Mouse (Mus musculus) stomach, postnatal 0 days (tissue): ENCODE measurements around the gene Irf2bpl. TPM values are rescaled to one million over a fixed set of nuclear protein-coding genes. Genes with fewer than 3 reads are reported as not detected.

Source experiments
- ATAC-seq: fragments of 200-750 bp; cut with Nextera tagmentation; 2 replicates; pipeline ENCODE4 v1.8.0; 2017; ENCODE audit not compliant: low FRiP score, low TSS enrichment
- DNase-seq: peaks from one replicate; pipeline ENCODE4 v3.0.0-alpha.2; 2016; ENCODE audit warnings: low spot score
- H3K27ac ChIP-seq: fragments of 300-500 bp; sonication (generic); replicated peaks from 2 replicates; pipeline ENCODE4 v1.5.1; 2014; ENCODE audit warnings: mild to moderate bottlenecking, control low read depth
- H3K27me3 ChIP-seq: fragments of 300-500 bp; sonication (generic); 2 replicates; pipeline ENCODE4 v1.6.1; 2014; ENCODE audit warnings: low read length; ENCODE audit not compliant: control insufficient read depth, insufficient read depth
- H3K36me3 ChIP-seq: fragments of 300-500 bp; sonication (generic); 2 replicates; pipeline ENCODE4 v1.6.1; 2014; ENCODE audit warnings: low read length, mixed read lengths; ENCODE audit not compliant: control insufficient read depth, insufficient read depth
- H3K4me1 ChIP-seq: fragments of 300-500 bp; sonication (generic); replicated peaks from 2 replicates; pipeline ENCODE4 v1.6.1; 2014; ENCODE audit warnings: antibody characterized with exemption; ENCODE audit not compliant: control insufficient read depth, insufficient read depth
- H3K4me2 ChIP-seq: fragments of 300-500 bp; sonication (generic); replicated peaks from 2 replicates; pipeline ENCODE4 v1.6.1; 2014; ENCODE audit warnings: low read depth, mild to moderate bottlenecking, control low read depth, moderate library complexity
- H3K4me3 ChIP-seq: fragments of 300-500 bp; sonication (generic); 2 replicates; pipeline ENCODE4 v1.5.1; 2014; ENCODE audit warnings: low read depth, low read length, control low read depth
- H3K9ac ChIP-seq: fragments of 300-500 bp; sonication (generic); 2 replicates; pipeline ENCODE4 v1.6.1; 2014; ENCODE audit warnings: mild to moderate bottlenecking, low read length, control low read depth, mixed read lengths
- H3K9me3 ChIP-seq: fragments of 300-500 bp; sonication (generic); 2 replicates; pipeline ENCODE4 v1.6.1; 2016; ENCODE audit warnings: low read length; ENCODE audit not compliant: control insufficient read depth
- CTCF ChIP-seq: IDR thresholded peaks from 2 replicates; pipeline ENCODE4 v1.5.1; 2016; ENCODE audit warnings: antibody characterized with exemption, low read depth, mild to moderate bottlenecking, moderate library complexity
- EP300 ChIP-seq: optimal IDR thresholded peaks from 2 replicates; pipeline ENCODE3; 2016; ENCODE audit warnings: antibody characterized with exemption
- WGBS: fragments of 180-500 bp; shearing (Covaris S2); extraction: QIAGEN DNeasy Blood & Tissue Kit; methylation state at CpG from one replicate; pipeline ENCODE4 v1.1.7; 2014; 5-methylcytosine and 5-hydroxymethylcytosine counted together
- polyA plus RNA-seq: library from polyadenylated mRNA; unstranded; fragments of >200 nt; fragmentation: Nextera tagmentation; extraction: Ambion mirVana; gene quantifications from 2 replicates; pipeline ENCODE4 v1.2.1, GENCODE M21; 2015

Irf2bpl gene
- polyA plus RNA-seq, 1 experiment from 2014 or later: 19.1 TPM

GRCm38 (mm10) chr12:86840526-86840925 lies 44.1 kb downstream of the Irf2bpl start:
- no peak for ATAC-seq
- H3K4me1 ChIP-seq: peaks cover 10% of the 10 kb centered on the region
- 81% methylated on average over 4 of the region's 4 CpGs for WGBS

GRCm38 (mm10) chr12:86838181-86838580 lies 46.4 kb downstream of the Irf2bpl start:
- ATAC-seq: no peak
- H3K27ac ChIP-seq: peak overlapping the region; percentile 36; the same call in 1 of the 2 replicates
- no peak overlapping the region for H3K9ac ChIP-seq
- no peak for TF ChIP-seq CTCF
- no peak for TF ChIP-seq EP300
- H3K4me2 ChIP-seq: no peak overlapping the region
- H3K4me3 ChIP-seq: no peak overlapping the region
- DNase-seq: no peak
- no peaks in the 10 kb centered on the region for H3K36me3 ChIP-seq
- 47% methylated on average over 2 of the region's 2 CpGs for WGBS
- H3K27me3 ChIP-seq: no peaks in the 10 kb centered on the region
- peaks cover 14% of the 10 kb centered on the region for H3K4me1 ChIP-seq
- H3K9me3 ChIP-seq: no peaks in the 10 kb centered on the region

More at GRCm38 (mm10) chr12:86840526-86840925, 44.1 kb downstream of the Irf2bpl start:
- Histone ChIP-seq H3K27me3 (no peaks in the 10 kb centered on the region), H3K4me3 (no peak overlapping the region), H3K9ac (no peak overlapping the region), H3K4me2 (no peak overlapping the region), H3K27ac (no peak overlapping the region), H3K36me3 (no peaks in the 10 kb centered on the region), H3K9me3 (no peaks in the 10 kb centered on the region)
- no peak for DNase-seq
- TF ChIP-seq EP300: no peak
- TF ChIP-seq CTCF: no peak

GRCm38 (mm10) chr12:86836431-86837047 lies 48.1 kb downstream of the Irf2bpl start:
- ATAC-seq (peak; percentile 86), DNase-seq (peak; percentile 89)
- no peaks in the 10 kb centered on the region for H3K9me3 ChIP-seq
- H3K27ac ChIP-seq: peak overlapping the region; percentile 88
- H3K27me3 ChIP-seq: no peaks in the 10 kb centered on the region
- WGBS: 11% methylated on average over 23 of the region's 23 CpGs
- H3K4me2 ChIP-seq: peak overlapping the region; percentile 37
- no peaks in the 10 kb centered on the region for H3K36me3 ChIP-seq
- TF ChIP-seq EP300: no peak
- no peak for TF ChIP-seq CTCF
- H3K9ac ChIP-seq: no peak overlapping the region; the same call in 1 of the 2 replicates
- H3K4me1 ChIP-seq: peaks cover 16% of the 10 kb centered on the region
- peak overlapping the region; percentile 18; the same call in 1 of the 2 replicates for H3K4me3 ChIP-seq

GRCm38 (mm10) chr12:86835899-86836298 lies 48.7 kb downstream of the Irf2bpl start:
- 76% methylated on average over 3 of the region's 3 CpGs for WGBS
- Histone ChIP-seq H3K4me1 (peaks cover 16% of the 10 kb centered on the region), H3K36me3 (no peaks in the 10 kb centered on the region), H3K27me3 (no peaks in the 10 kb centered on the region), H3K27ac (peak overlapping the region; percentile 88), H3K4me2 (peak overlapping the region; percentile 37; the same call in 1 of the 2 replicates), H3K9me3 (no peaks in the 10 kb centered on the region), H3K4me3 (no peak overlapping the region), H3K9ac (no peak overlapping the region)
- no peak for ATAC-seq
- no peak for DNase-seq
- TF ChIP-seq CTCF (no peak), EP300 (no peak)

- H3K4me2 ChIP-seq: no peak overlapping the region
- WGBS: 68% methylated on average over 3 of the region's 3 CpGs
- no peak overlapping the region for H3K9ac ChIP-seq
- no peaks in the 10 kb centered on the region for H3K27me3 ChIP-seq
- ATAC-seq: no peak
- peak overlapping the region; percentile 72 for H3K27ac ChIP-seq
- DNase-seq: no peak
- TF ChIP-seq CTCF (no peak), EP300 (no peak)
- no peaks in the 10 kb centered on the region for H3K9me3 ChIP-seq
- no peak overlapping the region for H3K4me3 ChIP-seq
- no peaks in the 10 kb centered on the region for H3K36me3 ChIP-seq
- H3K4me1 ChIP-seq: peaks cover 16% of the 10 kb centered on the region
These were observed 50.2 kb downstream of the Irf2bpl start for GRCm38 (mm10) chr12:86834416-86834772.

- ATAC-seq: peak; percentile 95
- H3K27me3 ChIP-seq: no peaks in the 10 kb centered on the region
- H3K27ac ChIP-seq: peak overlapping the region; percentile 90
- no peaks in the 10 kb centered on the region for H3K36me3 ChIP-seq
- H3K9me3 ChIP-seq: no peaks in the 10 kb centered on the region
- H3K4me2 ChIP-seq: no peak overlapping the region
- peak; percentile 90 for DNase-seq
- peaks cover 15% of the 10 kb centered on the region for H3K4me1 ChIP-seq
- no peak; the same call in 1 of the 2 replicates for TF ChIP-seq CTCF
- peak; percentile 56 for TF ChIP-seq EP300
- WGBS: 21% methylated on average over 6 of the region's 6 CpGs
- peak overlapping the region; percentile 38; the same call in 1 of the 2 replicates for H3K9ac ChIP-seq
- H3K4me3 ChIP-seq: no peak overlapping the region
These were observed 50.7 kb downstream of the Irf2bpl start for GRCm38 (mm10) chr12:86833711-86834415.
